Mouse (Mus musculus) lung, embryonic 16.5 days (tissue): ENCODE measurements around the gene Glg1. TPM values are rescaled to one million over a fixed set of nuclear protein-coding genes. Genes with fewer than 3 reads are reported as not detected.
"Not testable (repeated sequence)": the region's sequence is repeated elsewhere in the genome, so short reads cannot be mapped to it uniquely, and the experiment has no call there.

Source experiments
- ATAC-seq: fragments of 200-750 bp; cut with Nextera tagmentation; 2 replicates; pipeline ENCODE4 v1.8.0; 2017; ENCODE audit warnings: low read depth, mild to moderate bottlenecking, moderate library complexity
- H3K27ac ChIP-seq: fragments of 300-500 bp; sonication (generic); 2 replicates; pipeline ENCODE4 v1.5.1; 2014; ENCODE audit warnings: mild to moderate bottlenecking, control low read depth, low read length
- H3K27me3 ChIP-seq: fragments of 300-500 bp; sonication (generic); 2 replicates; pipeline ENCODE4 v1.6.1; 2014; ENCODE audit warnings: low read depth, low read length, mixed read lengths; ENCODE audit not compliant: control insufficient read depth, insufficient read depth
- H3K36me3 ChIP-seq: fragments of 300-500 bp; sonication (generic); 2 replicates; pipeline ENCODE4 v1.6.1; 2014; ENCODE audit warnings: low read length; ENCODE audit not compliant: control insufficient read depth, insufficient read depth
- H3K4me1 ChIP-seq: fragments of 300-500 bp; sonication (generic); replicated peaks from 2 replicates; pipeline ENCODE4 v1.6.1; 2014; ENCODE audit warnings: low read length, mixed read lengths; ENCODE audit not compliant: control insufficient read depth, insufficient read depth
- H3K4me2 ChIP-seq: fragments of 300-500 bp; sonication (generic); 2 replicates; pipeline ENCODE4 v1.6.1; 2014; ENCODE audit warnings: low read depth, low read length, control low read depth
- H3K4me3 ChIP-seq: fragments of 300-500 bp; sonication (generic); 2 replicates; pipeline ENCODE4 v1.5.1; 2014; ENCODE audit warnings: mild to moderate bottlenecking, low read length, control low read depth
- H3K9ac ChIP-seq: fragments of 300-500 bp; sonication (generic); 2 replicates; pipeline ENCODE4 v1.6.1; 2014; ENCODE audit warnings: low read length, control low read depth
- H3K9me3 ChIP-seq: fragments of 300-500 bp; sonication (generic); 2 replicates; pipeline ENCODE4 v1.6.1; 2016; ENCODE audit warnings: low read length; ENCODE audit not compliant: control insufficient read depth
- WGBS: fragments of 180-500 bp; shearing (Covaris S2); extraction: QIAGEN DNeasy Blood & Tissue Kit; methylation state at CpG from one replicate; pipeline ENCODE4 v1.1.7; 2014; 5-methylcytosine and 5-hydroxymethylcytosine counted together
- polyA plus RNA-seq: library from polyadenylated mRNA; unstranded; fragments of >200 nt; fragmentation: Nextera tagmentation; extraction: Ambion mirVana; gene quantifications from 2 replicates; pipeline ENCODE4 v1.2.1, GENCODE M21; 2015

The Glg1 gene
- polyA plus RNA-seq, 1 experiment from 2014 or later: 72.3 TPM

GRCm38 (mm10) chr8:111291733-111292132, 32.7 kb upstream of the Glg1 start:
- H3K4me1 ChIP-seq: no peaks in the 10 kb centered on the region
- no peak overlapping the region for H3K9ac ChIP-seq
- H3K27ac ChIP-seq: no peak overlapping the region
- 78% methylated on average over 7 of the region's 7 CpGs for WGBS
- H3K4me2 ChIP-seq: no peak overlapping the region
- H3K36me3 ChIP-seq: peaks cover 47% of the 10 kb centered on the region
- H3K9me3 ChIP-seq: no peaks in the 10 kb centered on the region
- H3K4me3 ChIP-seq: no peak overlapping the region
- H3K27me3 ChIP-seq: no peaks in the 10 kb centered on the region
- ATAC-seq: no peak

- WGBS: 92% methylated on average over 7 of the region's 7 CpGs
- H3K36me3 ChIP-seq: peaks cover 52% of the 10 kb centered on the region
- ATAC-seq: no peak
These were observed 31.6 kb upstream of the Glg1 start for GRCm38 (mm10) chr8:111290586-111290985.

GRCm38 (mm10) chr8:111285603-111286002, 26.6 kb upstream of the Glg1 start:
- 62% methylated on average over 4 of the region's 4 CpGs for WGBS
- H3K4me3 ChIP-seq: no peak overlapping the region
- no peaks in the 10 kb centered on the region for H3K9me3 ChIP-seq
- peaks cover 58% of the 10 kb centered on the region for H3K36me3 ChIP-seq
- H3K4me1 ChIP-seq: no peaks in the 10 kb centered on the region
- no peaks in the 10 kb centered on the region for H3K27me3 ChIP-seq
- ATAC-seq: no peak
- no peak overlapping the region for H3K27ac ChIP-seq
- H3K9ac ChIP-seq: no peak overlapping the region
- H3K4me2 ChIP-seq: no peak overlapping the region

More at GRCm38 (mm10) chr8:111290586-111290985, 31.6 kb upstream of the Glg1 start:
- no peak overlapping the region for H3K27ac ChIP-seq
- no peaks in the 10 kb centered on the region for H3K27me3 ChIP-seq
- H3K9ac ChIP-seq: no peak overlapping the region
- H3K4me2 ChIP-seq: no peak overlapping the region
- no peaks in the 10 kb centered on the region for H3K9me3 ChIP-seq
- H3K4me3 ChIP-seq: no peak overlapping the region
- H3K4me1 ChIP-seq: no peaks in the 10 kb centered on the region

GRCm38 (mm10) chr8:111282093-111282492, 23.1 kb upstream of the Glg1 start:
- no peaks in the 10 kb centered on the region for H3K27me3 ChIP-seq
- H3K9me3 ChIP-seq: no peaks in the 10 kb centered on the region
- H3K36me3 ChIP-seq: peaks cover 63% of the 10 kb centered on the region
- no peak overlapping the region for H3K4me3 ChIP-seq
- no peak overlapping the region for H3K4me2 ChIP-seq
- H3K4me1 ChIP-seq: no peaks in the 10 kb centered on the region
- no peak overlapping the region for H3K27ac ChIP-seq
- no peak overlapping the region for H3K9ac ChIP-seq
- WGBS: 91% methylated on average over 3 of the region's 3 CpGs
- no peak for ATAC-seq

GRCm38 (mm10) chr8:111268277-111268676, 9.3 kb upstream of the Glg1 start:
- no peaks in the 10 kb centered on the region for H3K9me3 ChIP-seq
- 72% methylated on average over 2 of the region's 2 CpGs for WGBS
- H3K9ac ChIP-seq: no peak overlapping the region
- no peak overlapping the region for H3K27ac ChIP-seq
- no peaks in the 10 kb centered on the region for H3K4me1 ChIP-seq
- no peak overlapping the region for H3K4me2 ChIP-seq
- H3K27me3 ChIP-seq: no peaks in the 10 kb centered on the region
- ATAC-seq: no peak
- H3K36me3 ChIP-seq: peaks cover 11% of the 10 kb centered on the region; the same call in 1 of the 2 replicates
- H3K4me3 ChIP-seq: no peak overlapping the region

- 69% methylated on average over 7 of the region's 7 CpGs for WGBS
- H3K9me3 ChIP-seq, H3K36me3 ChIP-seq, H3K4me3 ChIP-seq, H3K4me1 ChIP-seq, H3K4me2 ChIP-seq, H3K27me3 ChIP-seq, ATAC-seq, H3K9ac ChIP-seq, H3K27ac ChIP-seq: not testable (repeated sequence)
These were observed 7.1 kb upstream of the Glg1 start for GRCm38 (mm10) chr8:111266161-111266560.

- 70% methylated on average over 2 of the region's 2 CpGs for WGBS
- no peak for ATAC-seq
- H3K4me3 ChIP-seq: no peak overlapping the region
- no peak overlapping the region for H3K4me2 ChIP-seq
- H3K36me3 ChIP-seq: 0 out of 2 replicates have a peak, but pooled peaks cover 2% of the 10 kb centered on the region
- no peak overlapping the region for H3K27ac ChIP-seq
- no peaks in the 10 kb centered on the region for H3K9me3 ChIP-seq
- H3K27me3 ChIP-seq: no peaks in the 10 kb centered on the region
- H3K9ac ChIP-seq: no peak overlapping the region
- H3K4me1 ChIP-seq: no peaks in the 10 kb centered on the region
These were observed 5.7 kb upstream of the Glg1 start for GRCm38 (mm10) chr8:111264693-111265220.

- H3K27me3 ChIP-seq: no peaks in the 10 kb centered on the region
- no peak for ATAC-seq
- H3K36me3 ChIP-seq: no peaks in the 10 kb centered on the region
- H3K4me3 ChIP-seq: no peak overlapping the region
- no peak overlapping the region for H3K27ac ChIP-seq
- no peak overlapping the region for H3K4me2 ChIP-seq
- 55% methylated on average over 4 of the region's 4 CpGs for WGBS
- no peak overlapping the region for H3K9ac ChIP-seq
- H3K9me3 ChIP-seq: no peaks in the 10 kb centered on the region
- peaks cover 10% of the 10 kb centered on the region for H3K4me1 ChIP-seq
These were observed 3.0 kb upstream of the Glg1 start for GRCm38 (mm10) chr8:111261981-111262381.

GRCm38 (mm10) chr8:111260251-111260650, 1.2 kb upstream of the Glg1 start:
- WGBS: 94% methylated on average over 5 of the region's 5 CpGs
- no peak overlapping the region; the same call in 1 of the 2 replicates for H3K4me2 ChIP-seq

GRCm38 (mm10) chr8:111259408-111259741, 359 bp upstream of the Glg1 start:
- H3K27ac ChIP-seq: peak overlapping the region; percentile 99
- peak; percentile 15; the same call in 1 of the 2 replicates for ATAC-seq
- H3K4me3 ChIP-seq: peak overlapping the region; percentile 69
- peak overlapping the region; percentile 77 for H3K9ac ChIP-seq
- no peaks in the 10 kb centered on the region for H3K36me3 ChIP-seq
- 8% methylated on average over 13 of the region's 13 CpGs for WGBS
- H3K27me3 ChIP-seq: no peaks in the 10 kb centered on the region
- H3K4me2 ChIP-seq: peak overlapping the region; percentile 72
- no peaks in the 10 kb centered on the region for H3K9me3 ChIP-seq
- peaks cover 10% of the 10 kb centered on the region for H3K4me1 ChIP-seq

More at GRCm38 (mm10) chr8:111260251-111260650, 1.2 kb upstream of the Glg1 start:
- Histone ChIP-seq H3K27ac (no peak overlapping the region), H3K27me3 (no peaks in the 10 kb centered on the region), H3K36me3 (no peaks in the 10 kb centered on the region), H3K9me3 (no peaks in the 10 kb centered on the region), H3K4me1 (peaks cover 10% of the 10 kb centered on the region), H3K4me3 (no peak overlapping the region; the same call in 1 of the 2 replicates), H3K9ac (no peak overlapping the region)
- ATAC-seq: no peak
